Mouse (Mus musculus) mouse embryonic stem cell (cell line): Measurements from ENCODE around the gene Rbm26.

ENCODE experiments used
- in situ Hi-C, 2 experiments: fragments of 300-500 bp; cut with MboI; formaldehyde crosslinking; loops; 1 replicate in 1 of 2; 3 replicates in 1 of 2; pipeline ENCODE4 v1.14.3; 2019 to 2020; ENCODE audit warnings: low sequenced_read_pairs in 2 of 2, low pct_unique_long_range_greater_than_20kb in 1 of 2, mixed read lengths in 1 of 2; ENCODE audit not compliant: unreplicated experiment in 1 of 2

Rbm26 gene

DNA sequence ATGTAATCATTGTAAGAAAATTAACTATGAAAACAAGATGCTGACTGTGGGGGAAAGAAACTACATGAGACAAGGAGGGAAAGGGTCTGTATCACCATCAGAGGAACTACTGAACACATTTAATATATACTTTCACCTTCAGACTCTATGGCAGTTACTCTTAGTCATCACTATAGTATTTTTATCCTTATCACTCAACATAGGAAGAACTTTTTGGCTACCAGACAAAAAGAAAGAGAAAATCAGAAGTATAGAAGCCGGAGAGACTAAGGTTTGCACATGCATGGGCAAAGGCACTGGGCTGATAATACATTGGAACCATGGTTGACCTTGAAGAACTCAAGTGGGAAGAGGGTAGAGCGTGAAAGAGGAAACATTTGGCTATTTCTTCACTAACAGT is 70.9 kb downstream of the Rbm26 start:
- in situ Hi-C loops = loop anchor here in 1 of 2 experiments (10.0 kb wide), 1 partner anchor 49 kb away; no protein-coding TSS in a partner anchor

DNA sequence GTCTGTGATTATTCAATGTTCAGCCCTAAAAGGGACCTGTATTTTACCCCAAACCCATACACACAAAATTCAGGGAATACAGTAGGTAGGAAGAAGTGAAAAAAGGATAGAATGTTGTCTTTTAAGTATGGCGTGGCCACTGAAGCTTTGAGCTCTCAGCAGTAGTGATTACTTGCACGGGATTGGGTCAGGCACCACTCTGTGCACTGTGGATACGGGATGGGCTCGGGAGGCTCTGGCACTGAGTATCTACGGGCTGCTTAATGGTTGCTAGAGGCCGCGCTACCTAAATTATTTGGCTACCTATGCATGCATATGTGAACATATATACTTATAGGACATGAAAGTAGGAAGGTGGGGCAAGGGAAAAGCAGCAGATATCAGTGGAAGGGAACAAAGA is 78.3 kb downstream of the Rbm26 start:
- in situ Hi-C loops = no loop called here

DNA sequence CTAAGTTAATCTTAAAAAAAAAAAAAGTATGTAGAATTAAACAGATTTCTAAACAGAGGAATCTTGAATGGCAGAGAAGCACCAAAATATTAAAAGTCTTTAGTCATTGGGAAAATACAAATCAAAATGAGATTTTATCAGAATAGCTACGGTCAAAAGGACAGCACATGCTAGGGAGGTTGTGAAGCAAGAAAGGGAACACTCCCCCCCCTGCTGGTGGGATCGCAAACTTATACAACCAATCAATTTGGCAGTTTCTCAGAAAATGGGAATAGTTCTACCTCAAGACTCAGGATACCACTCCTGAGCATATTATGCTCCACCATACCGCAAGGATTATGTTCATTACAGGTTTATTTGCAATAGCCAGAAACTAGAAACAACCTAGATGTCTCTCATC is 80.9 kb downstream of the Rbm26 start:
- in situ Hi-C loops = no loop called here

DNA sequence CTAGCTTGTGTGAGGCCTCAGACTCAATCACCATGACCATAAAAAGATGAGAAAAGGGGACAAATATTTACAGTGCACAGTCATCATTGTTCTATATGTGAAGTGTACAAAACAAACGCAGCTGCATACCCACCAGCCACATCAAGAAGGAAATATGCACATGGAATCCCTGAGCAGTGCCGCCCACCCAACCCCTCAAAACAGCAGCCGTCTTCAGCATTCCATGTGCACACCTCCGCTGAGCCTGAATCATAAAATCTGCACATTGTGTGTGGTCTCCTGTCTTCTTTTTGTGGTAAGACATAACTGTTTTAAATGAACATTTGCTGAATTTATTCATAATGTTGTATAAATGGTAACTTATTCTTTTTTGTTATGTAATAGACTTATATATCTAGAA is 90.1 kb downstream of the Rbm26 start:
- in situ Hi-C loops = no loop called here

DNA sequence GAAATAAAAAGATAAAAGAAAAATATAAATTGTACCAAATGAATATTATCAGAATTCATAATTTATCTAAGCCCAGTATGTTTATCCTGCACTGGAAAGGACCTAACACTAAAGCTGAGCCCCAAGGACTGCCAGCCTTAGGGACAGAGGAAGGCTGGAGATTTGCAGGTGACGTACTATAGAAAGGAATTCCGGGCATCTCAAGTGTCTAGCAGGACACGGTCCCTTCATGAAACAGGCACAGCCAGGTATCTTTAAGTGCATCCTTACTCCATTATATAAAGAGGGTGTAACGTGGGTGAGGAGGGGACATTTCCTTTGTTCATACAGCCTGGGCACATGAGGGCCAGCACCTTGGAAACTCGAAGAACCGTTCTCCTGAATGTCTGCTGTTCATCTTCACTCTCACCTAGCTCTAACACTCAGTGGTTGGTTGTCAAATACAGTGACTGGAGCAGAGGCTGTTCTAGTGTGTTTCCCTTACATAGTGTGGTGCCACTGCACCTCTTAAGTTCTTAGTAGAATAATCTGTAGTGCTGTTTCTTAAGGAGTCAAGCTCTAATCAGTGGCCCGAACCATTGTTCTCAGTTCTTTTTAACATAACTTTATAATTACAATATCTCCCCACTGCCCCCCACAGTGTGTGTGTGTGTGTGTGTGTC is 91.7 kb downstream of the Rbm26 start:
- in situ Hi-C loops = no loop called here

DNA sequence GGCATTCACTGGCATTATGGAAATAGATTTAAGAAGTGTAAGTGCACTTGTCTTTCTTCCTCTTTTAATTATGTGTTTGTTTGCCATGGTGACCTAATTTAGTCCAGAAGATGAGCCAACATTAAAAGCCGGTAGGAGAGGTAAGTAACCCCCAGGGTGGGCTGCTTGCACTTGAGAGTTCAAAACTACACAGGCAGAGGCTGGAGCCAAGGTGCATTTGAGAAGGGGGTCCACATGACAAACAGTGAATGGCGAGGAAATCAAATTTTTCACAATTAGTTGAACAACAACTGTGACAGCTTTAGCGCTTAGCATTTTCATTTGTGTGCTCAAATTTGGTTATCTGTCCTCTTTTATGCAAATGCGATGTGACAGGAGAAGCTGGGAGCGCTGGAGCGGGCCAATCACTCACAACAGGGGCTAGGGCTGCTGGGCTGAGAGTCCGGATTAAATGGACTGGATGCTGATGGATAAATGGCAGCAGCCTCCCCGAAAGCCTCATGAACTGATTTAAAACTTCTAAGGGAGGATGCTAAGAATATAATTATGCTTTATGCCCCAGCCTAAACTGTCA is 92.3 kb downstream of the Rbm26 start:
- in situ Hi-C loops = no loop called here

DNA sequence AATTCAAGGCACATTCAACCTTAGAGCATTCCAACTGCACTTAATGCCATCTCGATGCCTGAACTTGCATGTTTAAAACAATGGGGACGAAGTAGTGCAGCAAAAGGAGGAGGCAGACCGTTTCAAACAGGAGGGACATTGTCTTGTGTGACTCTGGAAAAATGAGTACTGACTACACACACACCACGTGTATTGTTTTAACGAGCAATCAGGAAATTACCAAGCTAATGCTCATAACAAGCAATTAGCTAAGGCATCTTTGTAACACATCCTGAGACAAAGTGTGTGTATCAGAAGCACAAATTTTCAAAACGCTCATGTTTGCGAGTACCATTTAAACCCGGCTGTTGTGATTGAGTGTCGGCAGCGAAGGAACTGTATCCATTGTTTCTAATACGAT is 93.0 kb downstream of the Rbm26 start:
- in situ Hi-C loops = no loop called here

GRCm38 (mm10) chr14:105074776-105075175 is 102.4 kb downstream of the Rbm26 start:
- in situ Hi-C loops = no loop called here

GRCm38 (mm10) chr14:105074376-105074775 is 102.8 kb downstream of the Rbm26 start:
- in situ Hi-C loops = no loop called here

GRCm38 (mm10) chr14:105071010-105071509 is 106.1 kb downstream of the Rbm26 start:
- in situ Hi-C loops = no loop called here

- in situ Hi-C loops = no loop called here
Observed at GRCm38 (mm10) chr14:105070258-105071009, 106.7 kb downstream of the Rbm26 start.

GRCm38 (mm10) chr14:105068060-105068459 is 109.1 kb downstream of the Rbm26 start:
- in situ Hi-C loops = no loop called here

GRCm38 (mm10) chr14:105064243-105064642 is 112.9 kb downstream of the Rbm26 start:
- in situ Hi-C loops = no loop called here

- in situ Hi-C loops = no loop called here
Observed at GRCm38 (mm10) chr14:105061230-105061629, 115.9 kb downstream of the Rbm26 start.

- in situ Hi-C loops = no loop called here
Observed at GRCm38 (mm10) chr14:105057934-105058333, 119.2 kb downstream of the Rbm26 start.
